Mouse (Mus musculus): ENCODE data around the gene Gpcpd1. TPM values are rescaled to one million over a fixed set of nuclear protein-coding genes. Genes with fewer than 3 reads are reported as not detected.

Gene Gpcpd1
- polyA plus RNA-seq, 1 experiment from 2014 or later: 70.6 TPM

- Histone ChIP-seq H3K4me2 (ENCODE audit: low read depth, low read length) (no peak overlapping the region), H3K4me1 (ENCODE audit: control insufficient read depth, low read depth, low read length) (no peaks in the 10 kb centered on the region), H3K27me3 (ENCODE audit: control insufficient read depth, insufficient read depth, low read depth, low read length) (no peaks in the 10 kb centered on the region), H3K9me3 (replicated peaks; ENCODE audit: control insufficient read depth, low read length) (no peaks in the 10 kb centered on the region), H3K4me3 (ENCODE audit: low read depth, low read length) (no peak overlapping the region), H3K27ac (ENCODE audit: low read length) (no peak overlapping the region), H3K36me3 (ENCODE audit: control insufficient read depth, insufficient read depth) (no peaks in the 10 kb centered on the region), H3K9ac (ENCODE audit: low read depth, low read length) (no peak overlapping the region)
- peak; percentile 41; the same call in 1 of the 2 replicates for ATAC-seq (ENCODE audit: low read depth)
- WGBS (ENCODE audit: insufficient replicate concordance): 28% methylated on average over 3 of the region's 3 CpGs
These were observed 106.0 kb downstream of the Gpcpd1 start for GRCm38 (mm10) chr2:132481547-132481946.

Other genes starting within 250 kb of the Gpcpd1 start
- gene Prokr2, start 202.3 kb downstream of the Gpcpd1 start, polyA plus RNA-seq (2015; fragmentation: Nextera tagmentation; extraction: Ambion mirVana): 0.06 TPM in 2 replicates
- gene Shld1, start 99.2 kb upstream of the Gpcpd1 start, polyA plus RNA-seq (2015; fragmentation: Nextera tagmentation; extraction: Ambion mirVana): 9.8 and 10.4 TPM in 2 replicates
- gene Chgb, start 193.5 kb upstream of the Gpcpd1 start, polyA plus RNA-seq (2015; fragmentation: Nextera tagmentation; extraction: Ambion mirVana): 0.09 and 0.73 TPM in 2 replicates
- gene Trmt6, start 228.3 kb upstream of the Gpcpd1 start, polyA plus RNA-seq (2015; fragmentation: Nextera tagmentation; extraction: Ambion mirVana): 10.3 and 10.9 TPM in 2 replicates
- gene Mcm8, start 228.4 kb upstream of the Gpcpd1 start, polyA plus RNA-seq (2015; fragmentation: Nextera tagmentation; extraction: Ambion mirVana): 4.8 and 5.1 TPM in 2 replicates